Mouse (Mus musculus): ENCODE measurements around the gene Slc25a26. TPM values are rescaled to one million over a fixed set of nuclear protein-coding genes. Genes with fewer than 3 reads are reported as not detected.

Slc25a26 gene
- polyA plus RNA-seq, 1 experiment from 2014 or later = 7.6 TPM

DNA sequence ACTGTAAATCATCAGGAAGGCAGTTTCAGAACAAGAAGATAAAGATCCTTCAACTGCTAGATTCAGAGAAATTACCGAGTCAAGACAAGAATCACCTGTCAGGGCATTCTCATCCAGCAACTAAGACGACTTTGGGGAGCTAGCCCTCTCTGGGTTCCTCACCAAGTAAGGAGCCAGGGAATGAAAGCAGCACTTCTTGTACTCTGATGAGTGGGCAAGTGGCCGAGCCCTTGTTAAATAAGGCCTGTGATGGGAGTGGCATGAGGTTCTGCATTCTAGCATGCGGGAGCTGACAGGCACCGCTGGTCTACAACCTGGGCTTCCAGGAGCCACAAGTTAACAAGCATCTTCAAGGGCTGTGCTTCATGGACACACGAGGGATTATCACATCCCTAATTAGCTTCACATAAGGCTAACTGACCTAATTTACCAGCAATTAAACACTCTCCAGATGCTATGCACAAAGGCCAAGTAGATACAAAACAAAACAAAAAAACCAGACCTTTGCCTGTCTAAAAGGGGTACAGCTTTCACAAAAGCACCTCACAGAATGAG lies 152.6 kb downstream of the Slc25a26 start:
- Histone ChIP-seq H3K9me3 (ENCODE audit: control insufficient read depth, low read length) (no peaks in the 10 kb centered on the region), H3K27me3 (ENCODE audit: control insufficient read depth, insufficient read depth, low read length) (no peaks in the 10 kb centered on the region), H3K4me3 (ENCODE audit: low read depth, low read length) (no peak overlapping the region), H3K27ac (ENCODE audit: low read depth, low read length) (no peak overlapping the region), H3K4me2 (ENCODE audit: low read depth) (no peak overlapping the region), H3K9ac (ENCODE audit: low read length) (no peak overlapping the region), H3K4me1 (ENCODE audit: control insufficient read depth, insufficient read depth, low read length) (peaks cover 15% of the 10 kb centered on the region), H3K36me3 (ENCODE audit: control insufficient read depth, insufficient read depth, low read length) (no peaks in the 10 kb centered on the region)
- 77% methylated on average over 6 of the region's 6 CpGs for WGBS
- ATAC-seq (ENCODE audit: insufficient read depth, low FRiP score, low TSS enrichment) (no peak), DNase-seq (ENCODE audit: low spot score) (no peak)

DNA sequence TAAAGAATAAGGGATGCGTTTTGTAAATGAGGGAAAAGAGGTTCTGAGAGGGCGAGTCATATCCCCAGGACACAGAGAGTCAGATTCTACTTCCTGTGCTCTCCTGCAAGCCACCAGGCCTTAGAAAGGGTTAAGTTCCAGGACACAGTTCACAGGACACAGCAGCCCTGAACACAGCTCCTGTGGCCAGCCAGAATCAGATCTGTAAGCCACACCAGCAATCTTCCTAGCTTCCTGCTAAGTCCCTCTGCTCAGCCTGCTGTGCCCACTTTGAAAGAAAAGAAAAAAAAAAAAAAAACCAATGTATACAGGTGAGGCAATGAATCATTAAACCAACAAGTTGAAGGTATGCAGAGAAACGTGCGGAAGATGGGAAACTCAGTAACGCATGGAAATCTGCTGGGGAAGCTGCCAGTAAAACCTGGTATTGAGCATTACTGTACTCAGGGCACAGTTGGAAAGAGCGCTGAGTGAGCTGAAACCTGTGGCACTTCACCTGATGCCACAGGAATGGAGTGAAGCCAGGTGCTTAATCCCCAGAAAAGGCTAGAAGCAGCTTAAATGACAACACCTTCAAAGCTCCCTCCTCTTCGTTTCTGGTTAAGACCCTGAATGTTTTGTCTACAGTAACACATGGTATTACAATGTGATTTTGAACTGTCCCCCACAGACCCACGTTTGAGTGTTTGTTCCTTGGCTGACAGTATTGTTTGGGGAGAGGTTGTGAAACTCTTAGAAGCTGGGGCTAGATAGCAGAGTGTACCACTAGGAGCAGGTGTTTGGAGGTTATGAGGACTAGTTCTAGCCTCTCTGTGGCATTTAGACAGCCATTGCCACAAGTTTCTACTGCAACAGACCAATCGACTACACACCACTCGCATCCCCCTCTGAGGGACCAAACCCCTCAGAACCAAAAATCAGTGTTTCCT lies 153.5 kb downstream of the Slc25a26 start:
- DNase-seq (ENCODE audit: low spot score) = no peak
- Histone ChIP-seq H3K27ac (ENCODE audit: low read depth, low read length) (no peak overlapping the region), H3K4me3 (ENCODE audit: low read depth, low read length) (no peak overlapping the region), H3K9ac (ENCODE audit: low read length) (no peak overlapping the region), H3K27me3 (ENCODE audit: control insufficient read depth, insufficient read depth, low read length) (no peaks in the 10 kb centered on the region), H3K36me3 (ENCODE audit: control insufficient read depth, insufficient read depth, low read length) (no peaks in the 10 kb centered on the region), H3K4me1 (ENCODE audit: control insufficient read depth, insufficient read depth, low read length) (peaks cover 7% of the 10 kb centered on the region; the same call in 1 of the 2 replicates), H3K4me2 (ENCODE audit: low read depth) (no peak overlapping the region), H3K9me3 (ENCODE audit: control insufficient read depth, low read length) (no peaks in the 10 kb centered on the region)
- no peak for ATAC-seq (ENCODE audit: insufficient read depth, low FRiP score, low TSS enrichment)
- 80% methylated on average over 10 of the region's 10 CpGs for WGBS

Small RNA genes within 50 kb of the gene (microRNA-seq; reads per million reads assigned to microRNA genes)
- gene Mir7041 = not detected

Other genes starting within 250 kb of the Slc25a26 start
- gene Magi1, start 216.4 kb upstream of the Slc25a26 start, polyA plus RNA-seq (2014; fragmentation: Nextera tagmentation; extraction: Ambion mirVana) = 21.0 and 23.5 TPM in 2 replicates
- 29.6 and 31.2 TPM in 2 replicates for gene Lrig1, start 199.8 kb downstream of the Slc25a26 start, polyA plus RNA-seq (2014; fragmentation: Nextera tagmentation; extraction: Ambion mirVana)

All from neural tube, embryonic 11.5 days (tissue).